Comparison of ENCODE assay signal across 8 mouse cellular contexts in the genomic region with DNA sequence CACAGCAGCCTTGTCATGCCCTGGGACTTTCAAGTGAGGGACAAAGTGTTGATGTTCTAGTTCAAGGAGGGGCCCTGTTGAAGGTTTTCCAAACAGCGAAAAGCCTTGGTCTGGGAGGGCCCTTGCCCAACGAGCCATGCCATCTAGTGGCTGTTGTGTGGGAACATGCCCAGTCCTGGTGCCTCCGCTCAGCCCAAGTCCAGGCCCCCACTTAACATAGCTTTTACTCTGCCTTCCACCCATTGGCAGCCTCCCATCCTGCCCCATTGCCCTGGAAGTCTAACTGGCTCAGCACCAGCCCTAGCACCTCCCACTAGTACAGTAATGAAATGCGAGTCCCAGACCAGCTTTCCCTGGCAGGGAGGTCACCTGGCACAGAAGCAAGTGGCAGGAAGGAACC. TPM values are rescaled to one million over a fixed set of nuclear protein-coding genes. Genes with fewer than 3 reads are reported as not detected.
DNase-seq lines count a peak whose midpoint lies in the region; ATAC-seq and TF ChIP-seq lines count a peak whose summit lies in the region.

No protein-coding gene starts in this region.

- peak; percentile 75 for TF ChIP-seq CTCF in liver, adult 2 months (IDR thresholded peaks at IDR 0.05; ENCODE audit: low read depth, low read length)
- peak; percentile 51; the same call in 1 of the 2 replicates for TF ChIP-seq CTCF in forebrain, postnatal 0 days (IDR thresholded peaks at IDR 0.05; ENCODE audit: low read depth)

- H3K9me3 ChIP-seq in liver, embryonic 11.5 days (ENCODE audit: control insufficient read depth, low read length), result no peaks in the 10 kb centered on the region
- H3K9me3 ChIP-seq in forebrain, postnatal 0 days (ENCODE audit: low read length), result no peaks in the 10 kb centered on the region

- no peak for TF ChIP-seq POLR2A in liver, adult 2 months (IDR thresholded peaks at IDR 0.05; ENCODE audit: extremely low read depth, insufficient read depth, low read length)

- H3K4me1 ChIP-seq in liver, adult 2 months (ENCODE audit: control insufficient read depth, insufficient read depth, low read length), result peaks cover 2% of the 10 kb centered on the region
- peaks cover 4% of the 10 kb centered on the region for H3K4me1 ChIP-seq in liver, embryonic 11.5 days (replicated peaks; ENCODE audit: control insufficient read depth, insufficient read depth, low read length)
- H3K4me1 ChIP-seq in forebrain, postnatal 0 days (ENCODE audit: insufficient read depth), result peaks cover 5% of the 10 kb centered on the region; the same call in 1 of the 2 replicates

- peak; percentile 88 for DNase-seq in liver, adult 2 months (ENCODE audit: extremely low read depth, low read depth, low spot score)
- DNase-seq in liver, embryonic 11.5 days (ENCODE audit: low spot score), result no peak
- peak; percentile 93 for DNase-seq in adrenal gland, adult 8-10 months
- DNase-seq in forebrain, postnatal 0 days, result peak; percentile 70
- peak; percentile 63 to 65 for DNase-seq in heart, postnatal 36 days
- peak; percentile 37 to 42 for DNase-seq in layer of hippocampus, postnatal 36 days
- DNase-seq in retina, postnatal 1 day, result peak; percentile 55
- no peak for DNase-seq in T-cell, adult 2 months (ENCODE audit: low spot score)

- intact Hi-C loops in heart, postnatal 36 days (cut with DNase I), result loop anchor here (5.0 kb wide), 1 partner anchor 39 kb away; no protein-coding TSS in a partner anchor

- H3K79me2 ChIP-seq in liver, adult 2 months (ENCODE audit: control insufficient read depth, insufficient read depth, low read length), result no peaks in the 10 kb centered on the region

- H3K27ac ChIP-seq in liver, adult 2 months (replicated peaks; ENCODE audit: insufficient read depth, low read depth, low read length), result no peak overlapping the region
- H3K27ac ChIP-seq in liver, embryonic 11.5 days (ENCODE audit: low read depth, low read length), result no peak overlapping the region
- no peak overlapping the region for H3K27ac ChIP-seq in forebrain, postnatal 0 days (ENCODE audit: low read depth, low read length)

- H3K4me3 ChIP-seq in liver, adult 2 months (ENCODE audit: insufficient read depth, low read depth, low read length), result no peak overlapping the region
- H3K4me3 ChIP-seq in liver, embryonic 11.5 days (ENCODE audit: low read depth, low read length), result no peak overlapping the region
- no peak overlapping the region for H3K4me3 ChIP-seq in forebrain, postnatal 0 days (ENCODE audit: low read depth, low read length)

- no peak overlapping the region for H3K9ac ChIP-seq in liver, adult 2 months (ENCODE audit: low read depth, low read length)
- no peak overlapping the region for H3K9ac ChIP-seq in liver, embryonic 11.5 days (ENCODE audit: low read depth, low read length)
- no peak overlapping the region for H3K9ac ChIP-seq in forebrain, postnatal 0 days

- WGBS in liver, adult 2 months, result 8% methylated on average over 4 of the region's 4 CpGs
- 24% methylated on average over 4 of the region's 4 CpGs for WGBS in liver, embryonic 11.5 days
- WGBS in forebrain, postnatal 0 days, result 19% methylated on average over 4 of the region's 4 CpGs

- H3K36me3 ChIP-seq in liver, adult 2 months (ENCODE audit: control insufficient read depth, insufficient read depth, low read length), result no peaks in the 10 kb centered on the region
- no peaks in the 10 kb centered on the region for H3K36me3 ChIP-seq in liver, embryonic 11.5 days (ENCODE audit: control insufficient read depth, insufficient read depth, low read length)
- H3K36me3 ChIP-seq in forebrain, postnatal 0 days (ENCODE audit: insufficient read depth), result no peaks in the 10 kb centered on the region

- no peak for ATAC-seq in liver, embryonic 11.5 days (replicated peaks; ENCODE audit: low FRiP score)
- ATAC-seq in forebrain, postnatal 0 days, result peak; percentile 76

- no peaks in the 10 kb centered on the region for H3K27me3 ChIP-seq in liver, adult 2 months (ENCODE audit: control insufficient read depth, insufficient read depth, low read length)
- no peaks in the 10 kb centered on the region for H3K27me3 ChIP-seq in liver, embryonic 11.5 days (replicated peaks; ENCODE audit: control insufficient read depth, insufficient read depth, low read length)
- H3K27me3 ChIP-seq in forebrain, postnatal 0 days (ENCODE audit: insufficient read depth, low read length), result no peaks in the 10 kb centered on the region

- no peak overlapping the region for H3K4me2 ChIP-seq in liver, embryonic 11.5 days
- no peak overlapping the region for H3K4me2 ChIP-seq in forebrain, postnatal 0 days (ENCODE audit: low read depth)

RNA-seq across cellular contexts. Expression of gene Rft1, which starts 3.2 kb away (rescaled TPM):
- total RNA-seq in liver, adult 2 months (2014; rRNA removed), result 18.4 and 19.0 TPM in 2 replicates
- 12.3 and 13.0 TPM in 2 replicates for polyA plus RNA-seq in liver, adult 2 months (2012; rRNA removed)
- 9.7 and 9.8 TPM in 2 replicates for polyA plus RNA-seq in liver, embryonic 11.5 days (2014; fragmentation: Nextera tagmentation; extraction: Ambion mirVana)
- total RNA-seq in adrenal gland, adult 8-10 months (2022), result 10 to 100 TPM; 31.0 to 39.7 (median 33.2) TPM
- 10.5 and 18.4 TPM in 2 replicates for total RNA-seq in forebrain, postnatal 0 days (2014; rRNA removed)
- 6.0 and 9.6 TPM in 2 replicates for polyA plus RNA-seq in forebrain, postnatal 0 days (2015; fragmentation: Nextera tagmentation; extraction: Ambion mirVana)
- 1 to 10 TPM; 6.8 to 7.4 TPM for total RNA-seq in heart, postnatal 36 days (2021)
- total RNA-seq in layer of hippocampus, postnatal 36 days (2021), result 10 to 100 TPM; 11.2 to 12.7 TPM

RNA-seq across cellular contexts. Expression of gene Prkcd, which starts 25.0 kb away (rescaled TPM):
- 7.7 and 9.5 TPM in 2 replicates for total RNA-seq in liver, adult 2 months (2014; rRNA removed)
- polyA plus RNA-seq in liver, adult 2 months (2012; rRNA removed), result 6.7 and 14.9 TPM in 2 replicates
- 34.7 and 38.4 TPM in 2 replicates for polyA plus RNA-seq in liver, embryonic 11.5 days (2014; fragmentation: Nextera tagmentation; extraction: Ambion mirVana)
- total RNA-seq in adrenal gland, adult 8-10 months (2022), result 100 to 1,000 TPM; 118 to 213 (median 160) TPM
- 25.0 and 29.6 TPM in 2 replicates for total RNA-seq in forebrain, postnatal 0 days (2014; rRNA removed)
- polyA plus RNA-seq in forebrain, postnatal 0 days (2015; fragmentation: Nextera tagmentation; extraction: Ambion mirVana), result 19.3 and 19.8 TPM in 2 replicates
- total RNA-seq in heart, postnatal 36 days (2021), result 10 to 100 TPM; 10.5 to 14.3 TPM
- total RNA-seq in layer of hippocampus, postnatal 36 days (2021), result 10 to 100 TPM; 33.5 to 38.1 TPM

Comparison
In these comparisons a context has a peak if more than half of its experiments do, and no peak if none do; other contexts are left out.
1. DNase-seq: peak in liver, adult 2 months (single experiment), adrenal gland, adult 8-10 months (single experiment), forebrain, postnatal 0 days (single experiment), heart, postnatal 36 days (2 of 2), layer of hippocampus, postnatal 36 days (2 of 2) and retina, postnatal 1 day (single experiment); none in liver, embryonic 11.5 days (single experiment) and T-cell, adult 2 months (single experiment).